Mouse (Mus musculus): ENCODE measurements around the gene Smim5. TPM values are rescaled to one million over a fixed set of nuclear protein-coding genes. Genes with fewer than 3 reads are reported as not detected.

Smim5 gene
- not detected for polyA plus RNA-seq (2017; shearing (Covaris generic))

DNA sequence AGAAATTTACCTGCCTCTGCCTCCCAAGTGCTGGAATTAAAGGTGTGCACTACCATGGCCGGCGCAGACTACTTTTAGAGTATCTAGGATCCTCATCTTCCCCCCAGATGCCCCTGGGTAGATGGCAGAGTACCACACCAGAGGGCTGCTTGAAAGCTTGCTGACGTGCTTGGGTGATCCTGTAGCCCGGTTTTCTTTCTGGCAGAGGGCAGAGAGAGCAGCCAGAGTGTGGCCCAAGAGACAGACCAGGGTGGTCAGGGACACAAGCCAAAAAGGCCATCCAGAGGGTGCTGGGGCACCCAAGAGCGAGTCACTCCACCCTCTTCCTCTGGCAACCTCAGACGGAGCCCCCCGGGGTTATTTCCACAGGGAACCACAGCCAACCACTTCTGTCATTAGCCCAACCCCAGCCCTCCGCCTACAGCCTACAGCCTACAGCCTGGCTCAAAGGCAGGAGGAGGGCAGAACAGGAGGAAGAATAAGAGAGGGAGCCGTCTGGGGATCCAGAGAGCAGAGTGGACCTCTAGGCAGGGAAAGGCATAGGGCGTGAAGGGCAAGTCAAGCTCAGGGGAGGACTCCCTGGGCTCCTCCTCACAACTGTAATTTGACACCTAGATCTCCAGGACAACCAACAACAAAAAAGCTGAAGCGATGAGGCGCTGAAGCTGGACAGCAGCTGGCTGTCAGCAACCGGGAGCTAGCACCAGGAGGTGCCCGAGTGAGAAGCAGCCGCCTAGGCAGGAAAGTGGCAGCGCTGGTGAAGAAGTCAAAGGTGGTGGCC, at the start of gene Smim5:
TSS of gene Smim5 (plus strand) at position 481 of the 781 bp plus-strand sequence.

DNA sequence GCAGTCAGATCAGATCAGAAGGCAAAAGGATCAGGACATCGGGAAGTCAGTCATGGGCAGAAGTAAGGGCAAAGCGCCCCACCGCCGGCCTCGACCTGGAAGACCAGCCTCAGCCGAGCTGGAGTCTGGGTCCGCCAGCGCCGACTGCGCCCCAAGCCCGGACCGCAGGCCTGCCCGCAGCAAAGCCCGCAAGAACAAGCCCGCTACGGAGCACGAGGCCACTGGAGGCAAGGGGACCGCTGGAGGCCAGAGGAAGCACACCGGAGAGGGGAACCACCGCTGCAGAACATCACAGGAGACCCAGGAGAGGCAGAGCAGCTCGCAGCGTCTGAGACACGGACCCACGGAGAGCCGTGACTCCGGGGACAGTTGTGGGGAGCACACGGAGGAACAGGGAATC, 41.4 kb upstream of the Smim5 start, which contains the start of gene Myo15b:
TSS of gene Myo15b (plus strand) at position 53 of the 400 bp plus-strand sequence.

DNA sequence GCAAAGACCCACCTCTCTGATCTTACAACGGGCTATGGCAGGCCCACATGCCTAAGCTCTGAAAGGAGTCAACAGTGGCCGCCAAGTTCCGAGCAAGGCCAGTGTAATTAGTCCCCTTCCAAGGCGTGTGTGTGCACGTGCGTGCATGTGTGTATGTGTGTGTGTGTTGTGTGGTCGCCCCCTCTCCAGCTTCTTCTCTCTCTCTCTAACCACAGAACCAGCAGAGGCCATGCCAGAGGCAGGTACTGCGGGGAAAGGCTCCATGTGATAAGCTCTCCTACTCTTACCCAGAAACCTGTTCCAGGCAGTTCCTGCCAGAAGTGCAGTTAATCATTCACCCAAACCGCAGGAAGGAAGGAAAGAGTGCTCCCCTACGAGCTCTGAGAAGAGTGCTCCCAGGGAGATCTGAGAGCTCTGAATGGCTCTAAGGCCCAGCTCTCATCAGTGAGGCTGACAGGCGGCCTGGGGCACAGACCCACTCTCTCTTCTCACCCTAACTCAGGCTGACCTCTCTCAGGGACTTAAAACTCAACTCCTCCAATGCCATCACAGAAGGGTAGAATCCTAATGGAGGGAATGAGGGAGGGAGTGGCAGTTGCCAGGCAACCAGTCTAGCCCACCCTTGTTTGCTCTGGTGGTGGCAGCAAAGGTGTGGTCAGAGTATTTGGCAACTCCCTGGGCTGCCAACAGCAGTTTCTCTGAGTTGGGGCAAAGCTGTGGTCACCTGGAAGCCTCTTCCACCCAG, 12.0 kb downstream of the Smim5 start, which contains the start of gene Smim6:
TSS of gene Smim6 (plus strand) at position 386 of the 745 bp plus-strand sequence.

GRCm38 (mm10) chr11:115933108-115933746, 33.5 kb downstream of the Smim5 start, which contains the start of the genes Sap30bp and Recql5:
TSS of gene Sap30bp (plus strand) at chr11:115933282.
TSS of gene Recql5 (minus strand) at chr11:115933477.

Other genes with a start within 250 kb of the Smim5 start
- 176 TPM for gene Grb2, start 191.4 kb upstream of the Smim5 start, polyA plus RNA-seq (2017; shearing (Covaris generic))
- 20.7 TPM for gene Tmem94, start 134.5 kb upstream of the Smim5 start, polyA plus RNA-seq (2017; shearing (Covaris generic))
- 0.30 TPM for gene Caskin2, start 86.3 kb upstream of the Smim5 start, polyA plus RNA-seq (2017; shearing (Covaris generic))
- 24.6 TPM for gene Tsen54, start 85.2 kb upstream of the Smim5 start, polyA plus RNA-seq (2017; shearing (Covaris generic))
- 25.9 TPM for gene Llgl2, start 75.9 kb upstream of the Smim5 start, polyA plus RNA-seq (2017; shearing (Covaris generic))
- not detected for gene Myo15b, start 41.6 kb upstream of the Smim5 start, polyA plus RNA-seq (2017; shearing (Covaris generic))
- 0.36 TPM for gene Smim6, start 12.1 kb downstream of the Smim5 start, polyA plus RNA-seq (2017; shearing (Covaris generic))
- 38.0 TPM for gene Sap30bp, start 33.3 kb downstream of the Smim5 start, polyA plus RNA-seq (2017; shearing (Covaris generic))
- 10.1 TPM for gene Recql5, start 33.5 kb downstream of the Smim5 start, polyA plus RNA-seq (2017; shearing (Covaris generic))
- gene Itgb4, start 74.7 kb downstream of the Smim5 start, polyA plus RNA-seq (2017; shearing (Covaris generic)): not detected
- 18.7 TPM for gene Galk1, start 112.8 kb downstream of the Smim5 start, polyA plus RNA-seq (2017; shearing (Covaris generic))
- 1,639 TPM for gene H3f3b, start 128.0 kb downstream of the Smim5 start, polyA plus RNA-seq (2017; shearing (Covaris generic))
- gene Unk, start 130.4 kb downstream of the Smim5 start, polyA plus RNA-seq (2017; shearing (Covaris generic)): 48.4 TPM
- 92.3 TPM for gene Unc13d, start 178.0 kb downstream of the Smim5 start, polyA plus RNA-seq (2017; shearing (Covaris generic))
- 267 TPM for gene Wbp2, start 187.0 kb downstream of the Smim5 start, polyA plus RNA-seq (2017; shearing (Covaris generic))
- gene Trim47, start 227.2 kb downstream of the Smim5 start, polyA plus RNA-seq (2017; shearing (Covaris generic)): 1.6 TPM
- 16.2 TPM for gene Trim65, start 231.2 kb downstream of the Smim5 start, polyA plus RNA-seq (2017; shearing (Covaris generic))
- gene Mrpl38, start 238.9 kb downstream of the Smim5 start, polyA plus RNA-seq (2017; shearing (Covaris generic)): 73.0 TPM

Data from naive thymus-derived CD4-positive, alpha-beta T cell, adult 5 months (primary cell).